In the genomic region with DNA sequence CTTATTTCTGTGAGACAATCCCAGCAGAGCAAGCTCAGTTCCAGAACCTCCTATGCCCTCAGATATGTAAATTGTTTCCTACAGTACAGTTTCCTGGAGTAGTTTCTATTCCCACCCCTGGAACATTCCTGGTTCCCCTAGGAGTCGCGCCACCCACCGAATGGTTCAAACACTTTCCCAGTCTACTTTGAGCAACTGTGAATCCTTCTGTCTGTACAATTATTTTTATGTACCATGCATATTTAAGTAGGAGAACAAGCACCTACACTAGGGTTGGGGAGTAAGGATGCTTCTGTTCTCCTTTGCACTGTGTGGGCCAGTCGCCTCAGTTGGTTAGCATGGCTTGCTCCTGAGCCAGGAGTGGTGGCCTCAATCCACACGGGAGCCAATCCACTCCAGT, we compare ENCODE assay signal across 27 mouse cellular contexts.
A peak's percentile ranks its signal among the peaks of the same experiment; 100 is the strongest.
DNase-seq lines count a peak whose midpoint lies in the region; ATAC-seq lines count a peak whose summit lies in the region.
"Had no signal": no experiment of that assay in that cellular context is flagged by ENCODE, and none has a peak within 500 bp of the region (broad histone marks: within the 10 kb centered on the region; RNA-seq: fewer than 3 reads in every experiment).

No protein-coding gene starts in this region.

- no peak for DNase-seq in cerebellum, adult 9-11 months
- peak; percentile 26 for DNase-seq in layer of hippocampus, adult 9-11 months
- DNase-seq in layer of hippocampus, postnatal 25 days (ENCODE audit: extremely low spot score in 1 of 2, low spot score in 1 of 2), result no peak
- DNase-seq in right cerebral cortex, adult 2 months (ENCODE audit: low spot score in 2 of 2), result peak; percentile 50 to 51
- no peak for DNase-seq in right cerebral cortex, postnatal 10 days (ENCODE audit: low spot score in 2 of 2)
- DNase-seq in forebrain, embryonic 11.5 days (ENCODE audit: low spot score), result no peak
- DNase-seq: adrenal gland, adult 2 months; adrenal gland, postnatal 36 days; cerebellum, adult 8-10 months; cerebellum, postnatal 36 days; gastrocnemius, postnatal 36 days; heart, adult 18-20 months; heart, postnatal 36 days; kidney, adult 9 months; kidney, postnatal 10 days; liver; lung, embryonic 14.5 days; lung, postnatal 14 days; midbrain, embryonic 14.5 days had no signal

- H3K4me2 ChIP-seq in forebrain, embryonic 11.5 days (ENCODE audit: low read depth, low read length, severe bottlenecking), result no peak overlapping the region
- H3K4me2 ChIP-seq: heart, embryonic 11.5 days; hindbrain, embryonic 13.5 days; liver, embryonic 15.5 days; lung, embryonic 14.5 days had no signal

- no peak overlapping the region for H3K9ac ChIP-seq in forebrain, embryonic 11.5 days (ENCODE audit: low read length)
- H3K9ac ChIP-seq: hindbrain, embryonic 13.5 days; liver, embryonic 15.5 days; lung, embryonic 14.5 days had no signal

- 88% methylated on average over 5 of the region's 5 CpGs for WGBS in forebrain, embryonic 11.5 days

- ATAC-seq in cerebellum, adult (ENCODE audit: insufficient number of reproducible peaks, low FRiP score, low TSS enrichment), result 0 out of 2 replicates have a peak, but pooled peaks have one; percentile 52
- no peak for ATAC-seq in forebrain, embryonic 11.5 days (replicated peaks; ENCODE audit: low FRiP score)
- ATAC-seq: activated CD4-positive, CD25-positive, alpha-beta regulatory T cell, adult 4 months; forebrain, embryonic 14.5 days; intestine, postnatal 0 days had no signal

- no peaks in the 10 kb centered on the region for H3K36me3 ChIP-seq in forebrain, embryonic 11.5 days (ENCODE audit: control insufficient read depth, insufficient read depth, low read length)
- H3K36me3 ChIP-seq: liver, embryonic 15.5 days had no signal

- H3K4me3 ChIP-seq in forebrain, embryonic 11.5 days (ENCODE audit: low read depth, low read length), result no peak overlapping the region
- H3K4me3 ChIP-seq: hindbrain, embryonic 13.5 days; liver, embryonic 15.5 days had no signal

- H3K4me1 ChIP-seq in forebrain, embryonic 11.5 days (replicated peaks; ENCODE audit: control insufficient read depth, insufficient read depth, low read length), result no peaks in the 10 kb centered on the region
- H3K4me1 ChIP-seq: hindbrain, embryonic 13.5 days; liver, embryonic 15.5 days had no signal

- H3K9me3 ChIP-seq in forebrain, embryonic 11.5 days (ENCODE audit: control insufficient read depth, low read length), result no peaks in the 10 kb centered on the region
- H3K9me3 ChIP-seq: hindbrain, embryonic 13.5 days; liver, embryonic 15.5 days had no signal

- no peak overlapping the region for H3K27ac ChIP-seq in forebrain, embryonic 11.5 days (ENCODE audit: low read depth, low read length)
- H3K27ac ChIP-seq: hindbrain, embryonic 13.5 days; liver, embryonic 15.5 days had no signal

- no peaks in the 10 kb centered on the region for H3K27me3 ChIP-seq in forebrain, embryonic 11.5 days (ENCODE audit: control insufficient read depth, insufficient read depth, low read length)
- H3K27me3 ChIP-seq: CH12.LX; hindbrain, embryonic 13.5 days; liver, embryonic 15.5 days had no signal

Comparison
In these comparisons a context has a peak if more than half of its experiments do, and no peak if none do; other contexts are left out.
1. DNase-seq: peak in layer of hippocampus, adult 9-11 months (single experiment) and right cerebral cortex, adult 2 months (2 of 2); none in cerebellum, adult 9-11 months (single experiment), layer of hippocampus, postnatal 25 days (0 of 2), right cerebral cortex, postnatal 10 days (0 of 2) and forebrain, embryonic 11.5 days (single experiment).